Mouse (Mus musculus): Measurements from ENCODE around the gene Kcnc4.

Kcnc4 gene

GRCm38 (mm10) chr3:107459196-107459772 is at the start of gene Kcnc4:
Gene Kcnc4, minus strand, starts transcription at chr3:107459552.
- DNase-seq (ENCODE audit: low spot score), result no peak

- no peak for DNase-seq (ENCODE audit: low spot score)
These were observed 49.3 kb upstream of the Kcnc4 start for GRCm38 (mm10) chr3:107508696-107509095.

GRCm38 (mm10) chr3:107507966-107508365 is 48.6 kb upstream of the Kcnc4 start:
- no peak for DNase-seq (ENCODE audit: low spot score)

GRCm38 (mm10) chr3:107506531-107506930 is 47.2 kb upstream of the Kcnc4 start:
- DNase-seq (ENCODE audit: low spot score), result no peak

GRCm38 (mm10) chr3:107505464-107506367 is 46.4 kb upstream of the Kcnc4 start:
- DNase-seq (ENCODE audit: low spot score), result no peak

- no peak for DNase-seq (ENCODE audit: low spot score)
These were observed 45.2 kb upstream of the Kcnc4 start for GRCm38 (mm10) chr3:107504542-107504941.

GRCm38 (mm10) chr3:107503716-107504115 is 44.4 kb upstream of the Kcnc4 start:
- no peak for DNase-seq (ENCODE audit: low spot score)

- DNase-seq (ENCODE audit: low spot score), result no peak
These were observed 42.4 kb upstream of the Kcnc4 start for GRCm38 (mm10) chr3:107501702-107502151.

GRCm38 (mm10) chr3:107500301-107500700 is 40.9 kb upstream of the Kcnc4 start:
- no peak for DNase-seq (ENCODE audit: low spot score)

GRCm38 (mm10) chr3:107496086-107496850 is 36.9 kb upstream of the Kcnc4 start:
- no peak for DNase-seq (ENCODE audit: low spot score)

GRCm38 (mm10) chr3:107495524-107495923 is 36.2 kb upstream of the Kcnc4 start:
- DNase-seq (ENCODE audit: low spot score), result no peak

GRCm38 (mm10) chr3:107491459-107491858 is 32.1 kb upstream of the Kcnc4 start:
- no peak for DNase-seq (ENCODE audit: low spot score)

GRCm38 (mm10) chr3:107488637-107489036 is 29.3 kb upstream of the Kcnc4 start:
- no peak for DNase-seq (ENCODE audit: low spot score)

- no peak for DNase-seq (ENCODE audit: low spot score)
These were observed 23.9 kb upstream of the Kcnc4 start for GRCm38 (mm10) chr3:107483290-107483689.

- no peak for DNase-seq (ENCODE audit: low spot score)
These were observed 21.3 kb upstream of the Kcnc4 start for GRCm38 (mm10) chr3:107480660-107481059.

- DNase-seq (ENCODE audit: low spot score), result peak; percentile 12
These were observed 12.8 kb upstream of the Kcnc4 start for GRCm38 (mm10) chr3:107472198-107472597.

GRCm38 (mm10) chr3:107469059-107469458 is 9.7 kb upstream of the Kcnc4 start:
- no peak for DNase-seq (ENCODE audit: low spot score)

- no peak for DNase-seq (ENCODE audit: low spot score)
These were observed 8.8 kb upstream of the Kcnc4 start for GRCm38 (mm10) chr3:107468106-107468505.

- DNase-seq (ENCODE audit: low spot score), result peak; percentile 46
These were observed 7.2 kb upstream of the Kcnc4 start for GRCm38 (mm10) chr3:107466577-107466976.

GRCm38 (mm10) chr3:107462160-107462559 is 2.8 kb upstream of the Kcnc4 start:
- peak; percentile 32 for DNase-seq (ENCODE audit: low spot score)

GRCm38 (mm10) chr3:107459773-107460431 is 550 bp upstream of the Kcnc4 start:
- DNase-seq (ENCODE audit: low spot score), result no peak

All from T-cell, adult 2 months (primary cell).